Mouse (Mus musculus): ENCODE results near the gene Golm1. TPM values are rescaled to one million over a fixed set of nuclear protein-coding genes. Genes with fewer than 3 reads are reported as not detected.

The Golm1 gene
- polyA plus RNA-seq, 1 experiment from 2014 or later = 44.4 TPM

Other genes with a start within 250 kb of the Golm1 start
- gene Agtpbp1, start 90.6 kb downstream of the Golm1 start, polyA plus RNA-seq (2015; fragmentation: Nextera tagmentation; extraction: Ambion mirVana) = 64.8 and 66.2 TPM in 2 replicates
- 130 and 139 TPM in 2 replicates for gene Naa35, start 90.6 kb downstream of the Golm1 start, polyA plus RNA-seq (2015; fragmentation: Nextera tagmentation; extraction: Ambion mirVana)
- gene 4921517D22Rik, start 18.3 kb upstream of the Golm1 start, polyA plus RNA-seq (2015; fragmentation: Nextera tagmentation; extraction: Ambion mirVana) = not detected in 2 replicates
- 0.03 TPM in 1 of 2 replicates, not detected in the other for gene Spata31d1a, start 34.5 kb upstream of the Golm1 start, polyA plus RNA-seq (2015; fragmentation: Nextera tagmentation; extraction: Ambion mirVana)
- gene Spata31d1b, start 36.5 kb upstream of the Golm1 start, polyA plus RNA-seq (2015; fragmentation: Nextera tagmentation; extraction: Ambion mirVana) = not detected in 2 replicates
- not detected in 2 replicates for gene Spata31d1d, start 55.9 kb upstream of the Golm1 start, polyA plus RNA-seq (2015; fragmentation: Nextera tagmentation; extraction: Ambion mirVana)
- gene 1700014D04Rik, start 70.9 kb upstream of the Golm1 start, polyA plus RNA-seq (2015; fragmentation: Nextera tagmentation; extraction: Ambion mirVana) = 0.17 TPM in 1 of 2 replicates, not detected in the other
- gene Isca1, start 94.0 kb upstream of the Golm1 start, polyA plus RNA-seq (2015; fragmentation: Nextera tagmentation; extraction: Ambion mirVana) = 153 and 154 TPM in 2 replicates
- not detected in 2 replicates for gene Gm49354, start 106.4 kb upstream of the Golm1 start, polyA plus RNA-seq (2015; fragmentation: Nextera tagmentation; extraction: Ambion mirVana)
- gene Tut7, start 147.3 kb upstream of the Golm1 start, polyA plus RNA-seq (2015; fragmentation: Nextera tagmentation; extraction: Ambion mirVana) = 45.5 and 50.5 TPM in 2 replicates

Data from neural tube, embryonic 13.5 days (tissue).